Mouse (Mus musculus) liver, embryonic 11.5 days (tissue): ENCODE measurements at regions not wholly inside any gene's neighbourhood (a gene's known extent, or its start where the extent isn't known, plus 50 kb on each side); places are given as distances from the start of the nearest gene placed in this dataset.
"Not testable (repeated sequence)": the region's sequence is repeated elsewhere in the genome, so short reads cannot be mapped to it uniquely, and the experiment has no call there.

Experiments used
- ATAC-seq: fragments of 200-750 bp; cut with Nextera tagmentation; replicated peaks from 2 replicates; pipeline ENCODE4 v1.8.0; 2017; ENCODE audit warnings: moderate number of reproducible peaks, mild to moderate bottlenecking, moderate TSS enrichment, moderate library complexity; ENCODE audit not compliant: low FRiP score
- DNase-seq: peaks from one replicate; pipeline ENCODE4 v3.0.0-alpha.2; 2017; ENCODE audit warnings: low spot score
- H3K27ac ChIP-seq: fragments of 300-500 bp; sonication (generic); 2 replicates; pipeline ENCODE4 v1.5.1; 2014; ENCODE audit warnings: mild to moderate bottlenecking, low read depth, low read length, control low read depth
- H3K27me3 ChIP-seq: fragments of 300-500 bp; sonication (generic); replicated peaks from 2 replicates; pipeline ENCODE4 v1.6.1; 2014; ENCODE audit warnings: low read length, mixed read lengths; ENCODE audit not compliant: control insufficient read depth, insufficient read depth
- H3K36me3 ChIP-seq: fragments of 300-500 bp; sonication (generic); 2 replicates; pipeline ENCODE4 v1.6.1; 2014; ENCODE audit warnings: mild to moderate bottlenecking, low read length, moderate library complexity, mixed read lengths; ENCODE audit not compliant: control insufficient read depth, insufficient read depth
- H3K4me1 ChIP-seq: fragments of 300-500 bp; sonication (generic); replicated peaks from 2 replicates; pipeline ENCODE4 v1.6.1; 2014; ENCODE audit warnings: low read length, mixed read lengths; ENCODE audit not compliant: control insufficient read depth, insufficient read depth
- H3K4me2 ChIP-seq: fragments of 300-500 bp; sonication (generic); 2 replicates; pipeline ENCODE4 v1.6.1; 2014; ENCODE audit warnings: mild to moderate bottlenecking, control low read depth, moderate library complexity
- H3K4me3 ChIP-seq: fragments of 300-500 bp; sonication (generic); 2 replicates; pipeline ENCODE4 v1.5.1; 2014; ENCODE audit warnings: low read depth, low read length, control low read depth
- H3K9ac ChIP-seq: fragments of 300-500 bp; sonication (generic); 2 replicates; pipeline ENCODE4 v1.6.1; 2014; ENCODE audit warnings: low read depth, low read length, control low read depth
- H3K9me3 ChIP-seq: fragments of 300-500 bp; sonication (generic); 2 replicates; pipeline ENCODE4 v1.6.1; 2016; ENCODE audit warnings: low read length, inconsistent platforms, mixed read lengths; ENCODE audit not compliant: control insufficient read depth
- WGBS: fragments of 180-500 bp; shearing (Covaris S2); extraction: QIAGEN DNeasy Blood & Tissue Kit; methylation state at CpG from one replicate; pipeline ENCODE4 v1.1.7; 2014; 5-methylcytosine and 5-hydroxymethylcytosine counted together

DNA sequence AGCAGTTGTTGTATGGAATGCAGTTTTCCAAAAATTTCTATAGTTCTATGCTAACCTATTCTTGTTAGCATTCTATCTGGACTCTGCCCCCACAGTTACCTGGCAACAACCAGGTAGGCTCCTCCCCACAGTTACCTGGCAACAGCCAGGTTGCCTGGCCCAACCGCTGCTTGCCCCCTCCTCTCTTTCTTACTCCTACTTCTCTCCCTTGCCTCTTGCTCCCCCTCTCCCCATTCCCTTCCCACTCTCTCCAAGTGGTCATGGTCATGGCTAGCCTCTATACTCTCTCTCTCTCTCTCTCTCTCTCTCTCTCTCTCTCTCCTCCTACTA, 70.4 kb upstream of the Cpsf6 start:
- WGBS: 96% methylated on average over 1 of the region's 1 CpGs
- no peak overlapping the region for H3K4me3 ChIP-seq
- no peaks in the 10 kb centered on the region for H3K27me3 ChIP-seq
- H3K9ac ChIP-seq: no peak overlapping the region
- peaks cover 8% of the 10 kb centered on the region for H3K4me1 ChIP-seq
- no peak overlapping the region for H3K27ac ChIP-seq
- no peaks in the 10 kb centered on the region for H3K9me3 ChIP-seq
- no peak for ATAC-seq
- no peak for DNase-seq
- no peaks in the 10 kb centered on the region for H3K36me3 ChIP-seq
- H3K4me2 ChIP-seq: no peak overlapping the region

DNA sequence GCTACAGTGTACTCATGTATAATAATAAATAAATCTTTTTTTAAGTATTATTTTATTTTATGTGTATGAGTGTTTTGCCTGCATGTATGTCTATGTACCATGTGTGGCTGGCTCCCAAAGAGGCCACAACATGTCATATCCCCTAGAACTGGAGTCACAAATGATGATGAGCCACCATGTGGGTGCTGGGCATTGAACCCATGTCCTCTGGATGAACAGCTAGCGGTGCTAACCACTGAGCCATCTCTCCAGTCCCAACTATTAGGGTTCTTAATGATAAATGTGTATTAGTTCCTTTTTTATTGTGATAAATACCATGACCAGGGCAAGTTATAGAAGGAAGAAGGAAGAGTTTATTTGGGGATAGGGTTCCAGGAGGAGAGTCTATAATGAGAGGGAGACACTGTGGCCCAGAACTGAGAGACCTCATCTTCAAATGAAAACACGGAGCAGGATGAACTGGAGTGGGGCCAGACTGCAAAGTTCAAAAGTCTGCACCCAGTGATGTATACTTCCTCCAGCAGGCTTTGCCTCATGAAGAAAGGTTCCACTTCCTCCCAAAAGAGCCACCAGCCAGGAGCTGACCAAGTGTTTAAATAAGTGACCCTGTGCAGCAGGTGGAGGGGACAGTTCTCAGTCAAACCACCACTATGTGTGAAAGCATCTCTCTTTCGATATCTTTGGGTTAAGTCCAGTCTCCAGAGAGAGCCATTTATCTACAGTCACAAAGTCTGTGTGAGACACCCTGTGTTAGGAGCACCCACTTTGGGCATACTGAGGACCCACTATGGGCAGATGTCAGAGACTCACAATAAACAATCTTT, 69.8 kb upstream of the Cpsf6 start:
- Histone ChIP-seq H3K27ac (no peak overlapping the region), H3K4me3 (no peak overlapping the region), H3K4me1 (peaks cover 8% of the 10 kb centered on the region), H3K36me3 (no peaks in the 10 kb centered on the region), H3K9ac (no peak overlapping the region), H3K9me3 (no peaks in the 10 kb centered on the region), H3K27me3 (no peaks in the 10 kb centered on the region), H3K4me2 (no peak overlapping the region)
- DNase-seq (no peak), ATAC-seq (no peak)
- 84% methylated on average over 3 of the region's 3 CpGs for WGBS

DNA sequence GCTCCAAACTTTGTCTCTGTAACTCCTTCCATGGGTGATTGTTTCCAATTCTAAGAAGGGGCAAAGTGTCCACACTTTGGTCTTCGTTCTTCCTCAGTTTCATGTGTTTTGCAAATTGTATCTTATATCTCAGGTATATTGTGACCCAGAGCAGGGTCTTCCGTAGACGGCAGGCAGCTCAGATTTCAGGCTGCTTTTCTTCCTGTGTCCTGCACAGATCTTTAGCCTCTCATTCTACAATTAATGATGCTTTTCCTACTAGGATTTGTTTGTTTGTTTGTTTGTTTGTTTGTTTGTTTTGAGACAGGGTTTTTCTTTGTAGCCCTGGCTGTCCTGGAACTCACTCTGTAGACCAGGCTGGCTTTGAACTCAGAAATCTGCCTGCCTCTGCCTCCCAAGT, 69.0 kb upstream of the Cpsf6 start:
- H3K4me3 ChIP-seq, H3K36me3 ChIP-seq, ATAC-seq, H3K4me1 ChIP-seq, DNase-seq, H3K27ac ChIP-seq, H3K4me2 ChIP-seq, H3K9me3 ChIP-seq, H3K27me3 ChIP-seq, H3K9ac ChIP-seq: not testable (repeated sequence)
- 86% methylated on average over 3 of the region's 3 CpGs for WGBS

DNA sequence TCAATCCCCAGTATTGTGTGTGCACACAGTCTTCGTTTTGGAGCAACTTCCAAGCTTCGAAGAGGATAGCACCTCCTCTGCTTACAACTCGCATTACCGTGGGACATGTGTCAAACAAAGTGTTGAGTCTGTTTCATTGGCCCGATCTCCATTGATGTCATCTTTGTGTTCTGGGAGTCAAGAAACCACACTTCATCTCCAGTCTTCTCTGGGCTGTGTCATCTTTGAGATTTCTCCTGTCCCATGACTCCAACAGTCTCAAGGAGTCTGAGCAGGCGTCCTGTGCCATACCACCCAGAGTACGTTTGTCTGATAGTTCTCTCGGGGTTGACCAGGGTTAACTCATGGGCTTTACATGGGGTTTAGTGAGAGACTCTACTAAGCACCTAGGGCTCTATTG, 67.8 kb upstream of the Cpsf6 start:
- Histone ChIP-seq H3K36me3 (no peaks in the 10 kb centered on the region), H3K27me3 (no peaks in the 10 kb centered on the region), H3K4me2 (no peak overlapping the region), H3K4me1 (peaks cover 8% of the 10 kb centered on the region), H3K27ac (no peak overlapping the region), H3K9me3 (no peaks in the 10 kb centered on the region), H3K4me3 (no peak overlapping the region), H3K9ac (no peak overlapping the region)
- ATAC-seq: no peak
- WGBS: 88% methylated on average over 8 of the region's 8 CpGs
- no peak for DNase-seq

DNA sequence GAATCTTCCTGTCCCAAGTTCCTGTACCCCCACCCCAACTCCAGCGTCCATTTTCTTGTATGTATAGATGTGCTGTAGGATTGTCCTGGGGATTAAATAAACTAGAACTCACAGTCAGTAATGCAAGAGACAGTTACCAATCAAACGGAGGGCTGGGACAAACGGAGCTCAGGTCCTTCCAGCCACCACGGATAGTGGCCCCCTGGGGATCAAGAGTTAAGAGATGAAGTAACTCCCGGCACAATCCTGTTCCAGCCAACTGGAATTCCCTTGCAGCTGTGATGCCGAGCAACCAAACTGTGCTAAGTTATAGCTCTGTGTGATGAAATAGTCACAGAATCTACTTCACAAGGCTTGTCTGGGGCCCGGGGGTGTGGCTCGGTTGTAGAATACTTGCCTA, 67.4 kb upstream of the Cpsf6 start:
- Histone ChIP-seq H3K36me3 (no peaks in the 10 kb centered on the region), H3K9me3 (no peaks in the 10 kb centered on the region), H3K4me1 (peaks cover 4% of the 10 kb centered on the region), H3K9ac (no peak overlapping the region), H3K4me3 (no peak overlapping the region), H3K27ac (no peak overlapping the region), H3K4me2 (no peak overlapping the region), H3K27me3 (no peaks in the 10 kb centered on the region)
- 72% methylated on average over 8 of the region's 8 CpGs for WGBS
- no peak for ATAC-seq
- DNase-seq: no peak

DNA sequence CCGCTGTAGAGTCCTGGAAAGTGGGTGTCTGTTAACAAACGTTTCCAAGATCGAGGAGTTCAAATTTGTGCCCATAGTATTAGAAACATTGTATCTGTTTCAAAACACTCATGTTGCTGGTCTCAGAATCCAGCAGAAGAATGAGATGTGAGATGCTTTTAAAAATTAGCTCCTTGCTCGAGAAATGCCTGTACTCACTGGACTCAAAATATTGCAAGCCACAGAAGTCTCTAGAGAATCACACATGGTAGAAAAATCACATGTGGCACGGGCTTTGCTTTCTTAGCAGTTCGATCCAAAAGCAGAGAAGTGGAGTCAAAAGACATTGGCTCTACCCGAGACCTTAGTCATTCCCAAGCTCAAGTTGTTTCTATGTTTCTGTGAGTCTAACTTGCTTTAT, 67.0 kb upstream of the Cpsf6 start:
- Histone ChIP-seq H3K9ac (no peak overlapping the region), H3K4me3 (no peak overlapping the region), H3K36me3 (no peaks in the 10 kb centered on the region), H3K27ac (no peak overlapping the region), H3K4me1 (no peaks in the 10 kb centered on the region), H3K27me3 (no peaks in the 10 kb centered on the region), H3K4me2 (no peak overlapping the region), H3K9me3 (no peaks in the 10 kb centered on the region)
- ATAC-seq: no peak
- 87% methylated on average over 7 of the region's 7 CpGs for WGBS
- no peak for DNase-seq

DNA sequence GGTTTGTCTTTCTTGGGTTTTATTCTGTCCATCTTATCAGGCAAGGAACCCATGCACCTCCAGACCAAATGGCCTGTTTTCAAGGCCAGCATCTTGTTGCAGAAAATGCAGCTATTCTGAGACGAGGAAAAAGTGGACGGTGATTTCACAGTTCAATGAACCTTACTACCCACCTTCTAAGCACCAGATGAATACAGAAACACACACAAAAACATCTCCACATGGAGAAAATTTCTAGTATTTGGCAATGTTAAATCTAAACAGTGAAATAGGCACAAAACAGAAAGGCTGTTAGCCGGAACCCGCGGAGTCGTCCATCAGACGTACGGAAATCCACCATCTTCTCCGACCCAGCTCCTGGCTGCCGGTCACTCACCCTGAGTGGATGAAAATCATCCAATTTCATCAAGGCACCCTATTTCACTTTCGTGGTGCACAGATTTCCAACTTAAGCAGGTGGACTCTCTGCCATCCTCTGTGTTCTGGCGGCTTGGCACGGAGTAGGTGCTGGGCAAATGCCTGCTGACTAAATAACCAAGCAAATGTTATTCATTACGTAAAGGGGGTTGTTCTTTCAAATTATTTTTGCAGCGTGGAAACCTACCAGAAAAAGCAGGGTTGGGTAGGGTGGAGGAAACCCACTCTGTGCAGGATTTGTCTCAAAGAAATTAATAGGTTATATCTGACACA, 66.1 kb upstream of the Cpsf6 start:
- WGBS: 90% methylated on average over 15 of the region's 15 CpGs
- Histone ChIP-seq H3K27ac (no peak overlapping the region), H3K9me3 (no peaks in the 10 kb centered on the region), H3K4me1 (no peaks in the 10 kb centered on the region), H3K27me3 (no peaks in the 10 kb centered on the region), H3K9ac (no peak overlapping the region), H3K36me3 (no peaks in the 10 kb centered on the region), H3K4me2 (no peak overlapping the region), H3K4me3 (no peak overlapping the region)
- ATAC-seq (no peak), DNase-seq (no peak)

DNA sequence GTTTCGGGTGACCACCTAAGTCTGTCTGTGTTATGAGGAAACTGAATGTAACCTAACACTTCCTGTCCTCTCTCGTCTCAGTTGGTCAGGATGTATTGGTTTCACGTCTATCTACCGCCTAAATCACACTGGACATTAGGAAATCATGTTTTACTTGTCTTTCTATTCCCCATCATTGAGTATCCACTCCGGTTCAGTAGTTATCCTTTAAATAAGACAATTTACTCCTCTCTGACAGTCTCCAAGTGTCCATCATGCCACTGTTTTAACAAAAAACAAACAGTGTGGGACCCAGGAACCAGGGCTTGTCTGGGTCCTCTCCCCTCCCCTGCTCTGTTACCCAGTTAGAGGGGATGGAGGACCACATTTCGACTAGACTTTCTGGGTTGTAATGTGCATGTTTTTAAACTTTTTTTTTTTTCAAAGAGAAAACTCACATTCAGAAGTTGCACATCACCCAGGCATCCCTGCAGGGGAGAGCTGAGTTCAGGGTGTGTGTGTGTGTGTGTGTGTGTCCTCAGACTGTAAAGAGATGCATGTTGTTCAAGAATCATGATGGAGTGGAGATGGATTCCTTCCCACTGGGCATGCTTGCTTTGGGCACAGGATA, 65.5 kb upstream of the Cpsf6 start:
- Histone ChIP-seq H3K9ac (no peak overlapping the region), H3K4me3 (no peak overlapping the region), H3K36me3 (no peaks in the 10 kb centered on the region), H3K4me2 (no peak overlapping the region), H3K27me3 (no peaks in the 10 kb centered on the region), H3K9me3 (no peaks in the 10 kb centered on the region), H3K27ac (no peak overlapping the region), H3K4me1 (no peaks in the 10 kb centered on the region)
- ATAC-seq (no peak), DNase-seq (no peak)
- WGBS: 47% methylated on average over 6 of the region's 6 CpGs

DNA sequence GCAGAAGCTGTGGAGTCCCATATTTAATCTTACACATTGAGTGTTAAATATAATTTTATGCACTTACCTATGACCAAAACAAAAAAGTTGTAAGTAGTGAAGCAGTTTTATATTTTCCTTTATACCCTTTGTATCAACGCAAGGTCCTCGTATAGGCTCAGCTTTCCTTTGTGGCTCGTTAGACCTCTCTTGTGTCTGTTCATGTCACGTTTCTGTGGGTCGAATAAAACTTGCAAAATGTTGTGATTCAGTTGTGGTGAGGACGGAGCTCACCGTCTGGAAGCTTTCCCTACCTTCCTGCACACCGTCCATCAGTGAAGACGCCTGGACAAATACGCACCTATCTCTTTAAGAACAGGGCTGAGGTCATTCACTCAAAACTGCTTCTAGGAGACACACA, 64.9 kb upstream of the Cpsf6 start:
- Histone ChIP-seq H3K4me1 (no peaks in the 10 kb centered on the region), H3K36me3 (no peaks in the 10 kb centered on the region), H3K9me3 (no peaks in the 10 kb centered on the region), H3K27me3 (no peaks in the 10 kb centered on the region), H3K27ac (no peak overlapping the region), H3K9ac (no peak overlapping the region), H3K4me3 (no peak overlapping the region), H3K4me2 (no peak overlapping the region)
- ATAC-seq (no peak), DNase-seq (no peak)
- 75% methylated on average over 10 of the region's 10 CpGs for WGBS
